Mouse (Mus musculus) cerebellum, adult 8-10 months (tissue): ENCODE measurements at regions not wholly inside any gene's neighbourhood (a gene's known extent, or its start where the extent isn't known, plus 50 kb on each side); places are given as distances from the start of the nearest gene placed in this dataset.

ENCODE experiments used
- DNase-seq: peaks from one replicate; pipeline ENCODE4 v3.0.0; 2022

DNA sequence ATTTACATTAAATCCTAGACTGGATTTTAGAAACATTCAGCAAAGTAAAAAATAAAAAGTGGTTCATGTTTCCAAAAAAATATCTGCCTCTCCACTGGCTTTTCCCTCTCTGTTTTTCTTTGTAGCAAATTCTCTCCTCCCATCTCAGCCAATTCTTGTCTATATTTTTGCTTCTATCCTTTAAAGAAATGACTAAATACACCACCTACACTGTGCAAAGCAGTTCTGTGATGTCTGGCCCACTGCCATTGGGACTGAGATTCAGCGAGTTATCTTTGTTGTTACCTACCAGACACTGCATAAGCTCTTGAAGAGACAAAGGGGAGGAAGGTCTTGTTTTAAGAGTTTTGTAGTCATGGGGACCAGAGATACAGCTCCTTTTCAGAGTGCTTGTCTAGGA lies 835.8 kb upstream of the Klhl29 start:
- no peak for DNase-seq

DNA sequence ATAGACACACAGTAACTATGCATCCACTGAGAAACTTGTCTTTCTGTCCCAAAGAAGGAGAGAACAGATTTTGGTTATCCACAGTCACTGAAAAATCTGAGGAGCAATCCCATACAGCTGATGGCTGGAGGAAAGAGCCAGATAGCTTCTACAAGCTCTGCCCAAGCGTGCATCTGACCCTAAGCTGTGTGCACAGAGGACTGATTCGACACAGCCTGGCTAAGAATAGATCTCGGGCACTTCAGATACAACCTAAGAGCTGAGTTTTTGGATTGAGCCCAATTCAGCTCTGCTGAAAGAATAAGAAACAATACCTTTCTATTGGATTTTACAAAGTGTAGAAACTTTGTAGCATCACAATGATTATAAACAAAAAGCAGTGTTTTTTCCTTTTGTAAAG lies 813.8 kb upstream of the Klhl29 start:
- DNase-seq = no peak

DNA sequence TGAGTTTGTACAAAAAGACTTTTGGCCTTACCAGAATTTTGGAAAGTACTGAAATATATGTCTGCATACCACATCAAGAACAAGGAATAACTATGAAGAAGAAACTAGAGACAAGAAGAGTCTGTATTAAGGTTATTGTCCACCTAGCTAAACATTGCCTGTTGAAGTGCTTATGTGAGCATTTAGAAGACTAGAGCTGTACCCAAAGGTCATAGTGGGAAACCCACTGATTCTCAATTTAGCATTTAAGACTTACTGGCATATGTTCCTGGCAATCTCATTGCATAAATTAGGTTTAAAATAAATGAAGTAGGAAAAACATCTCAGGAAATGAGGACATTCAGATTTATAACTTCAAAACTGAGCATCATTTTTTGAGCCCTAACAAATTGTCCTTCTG lies 793.3 kb upstream of the Klhl29 start:
- DNase-seq = no peak

GRCm38 (mm10) chr12:6154287-6154686 lies 778.8 kb upstream of the Klhl29 start:
- DNase-seq = no peak

DNA sequence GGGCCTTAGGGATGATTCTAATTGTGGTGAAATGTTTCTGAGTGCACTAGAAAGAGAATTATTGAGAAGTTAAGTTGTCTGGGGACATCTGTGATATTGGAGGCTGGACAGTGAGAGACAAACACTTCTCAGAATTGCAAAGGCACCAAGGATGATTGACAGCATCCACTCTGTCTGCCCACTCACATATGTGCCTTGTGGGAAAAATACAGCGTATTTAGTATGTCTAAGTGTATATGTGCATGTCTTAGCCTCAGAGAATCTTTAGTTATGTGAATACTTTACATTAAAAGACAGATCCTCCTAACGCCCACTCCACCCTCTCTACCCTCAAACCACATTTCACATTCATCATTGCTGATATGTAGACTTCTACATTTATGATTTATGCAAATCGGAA lies 776.0 kb upstream of the Klhl29 start:
- no peak for DNase-seq

GRCm38 (mm10) chr12:6132451-6132850 lies 757.0 kb upstream of the Klhl29 start:
- DNase-seq = no peak

GRCm38 (mm10) chr12:6119557-6119956 lies 744.1 kb upstream of the Klhl29 start:
- DNase-seq = no peak

- no peak for DNase-seq
Observed at GRCm38 (mm10) chr12:6115254-6115653, 739.8 kb upstream of the Klhl29 start.

DNA sequence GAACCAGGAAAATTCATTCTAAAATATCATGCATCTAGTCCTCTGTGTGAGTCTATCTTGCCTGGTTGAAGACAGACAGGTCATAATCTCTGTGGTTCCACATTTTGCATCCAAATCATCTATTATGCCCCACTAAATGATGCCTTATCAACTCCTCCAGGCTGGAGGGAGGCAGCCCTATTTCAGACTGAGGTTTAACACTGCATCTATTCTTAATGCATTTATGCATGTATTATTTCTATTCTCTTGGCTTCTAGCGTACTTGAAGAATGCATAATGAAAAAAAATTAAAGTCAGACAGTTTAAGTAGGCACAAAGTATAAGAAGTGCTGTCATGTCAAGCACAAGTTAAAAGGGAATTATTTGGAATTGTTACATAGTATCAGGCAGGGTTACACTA lies 721.8 kb upstream of the Klhl29 start:
- no peak for DNase-seq

- peak; percentile 19 for DNase-seq
Observed at GRCm38 (mm10) chr12:6087627-6088350, 712.3 kb upstream of the Klhl29 start.

- no peak for DNase-seq
Observed at GRCm38 (mm10) chr12:6087071-6087470, 711.6 kb upstream of the Klhl29 start.

- DNase-seq = peak; percentile 57
Observed at GRCm38 (mm10) chr12:6046866-6047689, 671.6 kb upstream of the Klhl29 start.

DNA sequence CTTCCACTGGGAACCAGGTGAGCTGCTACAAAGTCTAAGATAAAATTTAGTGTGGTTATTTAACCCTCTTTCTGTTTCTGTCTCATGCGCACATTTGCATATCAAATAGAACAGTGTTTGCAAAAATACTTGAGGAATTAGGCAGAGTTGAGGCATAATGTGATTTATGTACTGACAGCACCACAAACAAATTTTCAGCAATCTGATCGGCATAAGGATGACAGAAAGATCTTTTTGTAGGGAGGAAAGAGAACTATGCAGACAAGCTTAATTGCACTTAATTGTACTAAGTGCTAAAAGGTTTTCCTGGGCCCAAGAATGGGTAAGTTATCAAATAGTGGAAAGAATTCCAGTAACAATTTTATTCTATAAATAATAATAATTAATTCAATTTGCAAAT lies 670.6 kb upstream of the Klhl29 start:
- no peak for DNase-seq

- DNase-seq = no peak
Observed at GRCm38 (mm10) chr12:6042326-6042725, 666.8 kb upstream of the Klhl29 start.

DNA sequence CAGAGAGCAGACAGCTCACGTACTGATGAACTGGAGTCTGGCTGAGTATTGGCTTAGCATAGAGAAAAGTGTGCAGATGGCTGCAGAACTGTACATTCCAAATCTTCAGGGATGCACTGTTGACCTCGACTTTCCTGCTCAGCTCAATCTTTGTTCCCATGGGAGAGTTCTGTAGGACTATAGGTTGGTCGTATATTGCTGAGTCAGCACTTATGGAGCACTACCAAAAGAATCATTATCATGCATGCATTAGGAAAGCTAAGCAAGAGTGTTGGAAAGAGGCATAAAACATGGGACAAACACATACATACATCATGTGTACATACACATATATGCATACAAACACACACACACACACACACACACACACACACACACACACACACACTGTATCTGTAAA lies 648.6 kb upstream of the Klhl29 start:
- DNase-seq = no peak

DNA sequence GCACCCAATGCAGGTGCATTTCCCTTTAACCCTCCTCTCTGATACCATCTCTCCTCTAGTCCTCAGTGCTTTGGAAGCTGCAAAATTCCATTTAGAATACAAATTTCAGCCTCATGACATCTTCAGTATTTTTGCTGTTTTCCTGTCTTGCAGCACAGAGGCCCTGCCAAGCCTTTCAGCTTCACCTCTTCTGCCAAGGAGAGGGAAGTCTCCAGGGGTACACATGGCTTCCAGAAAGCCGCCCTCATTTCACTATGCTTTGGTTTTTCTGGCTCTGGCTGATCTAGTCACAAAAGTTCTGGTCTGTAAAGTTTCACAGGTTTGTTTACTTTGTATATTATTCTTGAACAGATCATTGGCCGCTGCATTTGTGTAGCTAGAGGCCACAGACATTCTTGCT lies 647.0 kb upstream of the Klhl29 start:
- no peak for DNase-seq

DNA sequence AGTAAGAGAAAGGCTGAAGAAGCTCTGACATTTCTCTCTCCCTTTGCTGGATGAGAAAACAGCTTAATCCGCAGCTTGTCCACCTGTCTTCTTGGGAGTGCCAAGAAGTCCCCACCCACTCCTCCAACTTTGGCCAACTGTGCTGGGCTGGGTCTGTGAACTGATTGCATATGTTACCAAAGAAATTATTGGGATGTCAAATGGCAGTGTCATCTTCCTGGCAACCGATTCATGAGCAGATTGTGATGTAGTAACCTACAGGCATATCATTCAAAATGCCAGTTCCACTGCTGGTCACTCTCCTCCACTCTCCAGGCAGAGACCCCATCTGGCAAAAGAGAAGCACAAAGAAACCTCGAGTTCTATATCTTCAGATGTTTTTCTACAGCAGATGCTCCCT lies 625.5 kb upstream of the Klhl29 start:
- peak; percentile 6 for DNase-seq

- DNase-seq = no peak
Observed at GRCm38 (mm10) chr12:5997366-5997765, 621.9 kb upstream of the Klhl29 start.

GRCm38 (mm10) chr12:5996672-5997071 lies 621.2 kb upstream of the Klhl29 start:
- no peak for DNase-seq

GRCm38 (mm10) chr12:5983937-5984610 lies 608.6 kb upstream of the Klhl29 start:
- no peak for DNase-seq

- DNase-seq = no peak
Observed at GRCm38 (mm10) chr12:5982096-5982495, 606.6 kb upstream of the Klhl29 start.

- DNase-seq = no peak
Observed at GRCm38 (mm10) chr12:5975926-5976325, 600.4 kb upstream of the Klhl29 start.

DNA sequence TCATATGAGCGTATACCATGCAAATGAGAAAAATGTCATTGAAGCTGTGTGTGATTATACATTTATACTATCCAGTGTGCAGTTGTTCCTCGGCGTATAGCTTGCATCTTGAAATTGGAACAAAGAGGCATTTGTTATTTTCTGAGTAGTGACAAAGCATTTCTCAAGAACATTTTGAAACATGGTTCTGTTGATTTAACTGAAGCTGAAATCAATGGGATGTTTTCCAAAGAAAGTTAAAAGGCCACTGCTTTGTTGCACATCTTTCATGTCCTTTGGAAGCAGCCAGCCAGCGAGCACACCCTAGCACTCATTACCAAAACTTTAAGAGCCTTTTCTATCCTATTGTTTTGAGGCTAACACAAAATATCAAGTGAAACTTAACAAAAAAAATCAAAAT lies 594.1 kb upstream of the Klhl29 start:
- no peak for DNase-seq

- DNase-seq = no peak
Observed at GRCm38 (mm10) chr12:5956141-5956540, 580.7 kb upstream of the Klhl29 start.
